Mouse (Mus musculus): Measurements from ENCODE around the gene Slc7a7.

GRCm38 (mm10) chr14:54382641-54383040 lies 34.9 kb downstream of the Slc7a7 start:
- TF ChIP-seq EP300 (IDR thresholded peaks at IDR 0.05): no peak
- no peak for TF ChIP-seq CTCF (IDR thresholded peaks at IDR 0.05)
